Mouse (Mus musculus): ENCODE results near the gene Birc6.

GRCm38 (mm10) chr17:74668010-74668409 lies 139.9 kb downstream of the Birc6 start:
- no peak for TF ChIP-seq USF1 (IDR thresholded peaks at IDR 0.05; ENCODE audit: low read depth)
- no peak for TF ChIP-seq CEBPB (IDR thresholded peaks at IDR 0.05; ENCODE audit: low read depth)
- TF ChIP-seq CTCF (IDR thresholded peaks at IDR 0.05; ENCODE audit: control insufficient read depth, insufficient read depth, insufficient read length) = no peak
- no peak for TF ChIP-seq MYOD1 (IDR thresholded peaks at IDR 0.05; ENCODE audit: control insufficient read depth, insufficient read length, low read depth)
- TF ChIP-seq MAX (IDR thresholded peaks at IDR 0.05) = no peak
- no peak for TF ChIP-seq MYOG (IDR thresholded peaks at IDR 0.05; ENCODE audit: control insufficient read depth, extremely low read depth, insufficient read length)
- TF ChIP-seq FOSL1 (IDR thresholded peaks at IDR 0.05; ENCODE audit: insufficient read depth, low read length, poor library complexity, severe bottlenecking) = no peak
